Mouse (Mus musculus) kidney, adult 2 months (tissue): ENCODE data around the gene Rd3l. TPM values are rescaled to one million over a fixed set of nuclear protein-coding genes. Genes with fewer than 3 reads are reported as not detected.

Experiments used
- DNase-seq: peaks from one replicate; pipeline ENCODE4 v3.0.0; 2021
- H3K27ac ChIP-seq: fragments of 200-500 bp; 2 replicates; pipeline ENCODE4 v1.5.1; 2012; ENCODE audit warnings: low read depth, low read length, control low read depth, inconsistent platforms; ENCODE audit not compliant: insufficient read depth
- H3K27me3 ChIP-seq: fragments of 200-500 bp; replicated peaks from 2 replicates; pipeline ENCODE4 v1.6.1; 2012; ENCODE audit warnings: mild to moderate bottlenecking, moderate library complexity, low read length, inconsistent platforms; ENCODE audit not compliant: control insufficient read depth, insufficient read depth
- H3K36me3 ChIP-seq: fragments of 200-500 bp; 2 replicates; pipeline ENCODE4 v1.6.1; 2012; ENCODE audit warnings: mild to moderate bottlenecking, moderate library complexity, low read length, inconsistent platforms; ENCODE audit not compliant: control insufficient read depth, insufficient read depth
- H3K4me1 ChIP-seq: fragments of 200-500 bp; 2 replicates; pipeline ENCODE4 v1.6.1; 2011; ENCODE audit warnings: low read length; ENCODE audit not compliant: control insufficient read depth, insufficient read depth
- H3K4me3 ChIP-seq: fragments of 200-500 bp; 2 replicates; pipeline ENCODE4 v1.5.1; 2011; ENCODE audit warnings: mild to moderate bottlenecking, low read depth, low read length, control low read depth; ENCODE audit not compliant: insufficient read depth
- CTCF ChIP-seq: fragments of 200-500 bp; conservative IDR thresholded peaks from 2 replicates; pipeline ENCODE4 v1.5.1; 2011; ENCODE audit warnings: low read depth, mild to moderate bottlenecking, control low read depth, low read length, moderate library complexity, mixed read lengths; ENCODE audit not compliant: insufficient read depth, insufficient read length
- POLR2A ChIP-seq: fragments of 200-500 bp; IDR thresholded peaks from one replicate; pipeline ENCODE4 v1.6.1; 2011; ENCODE audit warnings: low read depth, low read length, control low read depth
- WGBS: fragments of 180-500 bp; shearing (Covaris S2); methylation state at CpG from one replicate; pipeline ENCODE4 v1.1.7; 2018; 5-methylcytosine and 5-hydroxymethylcytosine counted together
- polyA plus RNA-seq: library from polyadenylated mRNA; depleted of rRNA; stranded (reverse); fragments of >200 nt; gene quantifications from 2 replicates; pipeline ENCODE4 v1.2.3, GENCODE M21; 2012

Gene Rd3l
- polyA plus RNA-seq, 1 experiment, result not detected

GRCm38 (mm10) chr12:112013271-112013801 is 32.2 kb upstream of the Rd3l start:
- Histone ChIP-seq H3K27ac (no peak overlapping the region), H3K4me3 (no peak overlapping the region), H3K36me3 (no peaks in the 10 kb centered on the region), H3K4me1 (0 out of 2 replicates have a peak, but pooled peaks cover 2% of the 10 kb centered on the region), H3K27me3 (no peaks in the 10 kb centered on the region)
- WGBS, result 29% methylated on average over 14 of the region's 14 CpGs
- DNase-seq, result no peak
- no peak for TF ChIP-seq POLR2A
- TF ChIP-seq CTCF, result no peak

- H3K4me1 ChIP-seq, result 0 out of 2 replicates have a peak, but pooled peaks cover 2% of the 10 kb centered on the region
- no peak for TF ChIP-seq POLR2A
- TF ChIP-seq CTCF, result no peak
- peak; percentile 27 for DNase-seq
Measured at GRCm38 (mm10) chr12:112012511-112013270, 31.6 kb upstream of the Rd3l start.

GRCm38 (mm10) chr12:112001223-112001622 is 20.1 kb upstream of the Rd3l start:
- no peaks in the 10 kb centered on the region for H3K36me3 ChIP-seq
- no peak overlapping the region for H3K27ac ChIP-seq
- no peaks in the 10 kb centered on the region for H3K4me1 ChIP-seq
- DNase-seq, result peak; percentile 78
- peak; percentile 65 for TF ChIP-seq CTCF
- TF ChIP-seq POLR2A, result no peak
- 17% methylated on average over 8 of the region's 8 CpGs for WGBS
- H3K27me3 ChIP-seq, result no peaks in the 10 kb centered on the region
- no peak overlapping the region for H3K4me3 ChIP-seq

More at GRCm38 (mm10) chr12:112012511-112013270, 31.6 kb upstream of the Rd3l start:
- H3K4me3 ChIP-seq, result no peak overlapping the region
- H3K27me3 ChIP-seq, result no peaks in the 10 kb centered on the region
- 26% methylated on average over 12 of the region's 12 CpGs for WGBS
- no peak overlapping the region for H3K27ac ChIP-seq
- H3K36me3 ChIP-seq, result no peaks in the 10 kb centered on the region

DNA sequence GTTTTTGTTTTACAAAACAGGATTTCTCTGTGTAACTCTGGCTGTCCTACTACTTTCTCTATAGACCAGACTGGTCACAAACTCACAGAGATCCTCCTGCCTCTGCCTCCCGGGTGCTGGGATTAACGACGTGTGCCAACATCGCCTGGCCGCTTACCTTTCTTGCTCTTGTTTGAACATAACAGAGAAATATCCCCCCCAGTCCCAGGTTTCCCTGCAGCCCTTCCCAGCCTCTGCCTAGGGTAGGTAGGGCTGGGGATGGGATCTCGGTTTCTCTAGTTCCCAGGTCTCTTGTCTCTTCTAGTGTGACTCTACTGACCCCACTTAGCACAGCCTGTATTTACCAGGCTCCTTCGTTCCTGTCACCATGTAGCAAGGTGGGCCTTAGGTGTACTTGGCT is 18.6 kb upstream of the Rd3l start:
- WGBS, result 92% methylated on average over 7 of the region's 7 CpGs
- Histone ChIP-seq H3K4me3 (no peak overlapping the region), H3K27me3 (no peaks in the 10 kb centered on the region), H3K4me1 (no peaks in the 10 kb centered on the region), H3K36me3 (no peaks in the 10 kb centered on the region), H3K27ac (no peak overlapping the region)
- TF ChIP-seq CTCF (no peak), POLR2A (no peak)
- DNase-seq, result no peak

DNA sequence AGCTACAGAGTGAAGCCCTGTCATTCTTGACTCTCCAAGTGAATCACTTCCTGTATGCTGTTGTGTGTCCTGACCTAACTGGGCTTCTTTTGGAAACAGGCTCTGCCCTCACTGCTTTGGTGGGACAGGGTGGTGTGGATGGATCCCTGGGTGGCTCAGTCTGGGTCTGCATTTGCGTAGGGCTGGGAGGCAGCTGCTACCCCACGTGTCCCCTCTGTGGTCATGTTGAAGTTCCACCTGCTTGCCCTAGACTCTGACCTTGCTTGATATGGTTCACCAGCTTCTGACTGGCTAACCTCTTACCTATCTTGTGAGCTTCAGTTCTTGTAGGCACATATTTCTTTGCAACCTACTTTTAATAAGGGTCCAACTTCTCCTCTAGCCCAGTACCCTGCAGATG is 14.0 kb upstream of the Rd3l start:
- WGBS, result 64% methylated on average over 2 of the region's 2 CpGs
- H3K36me3 ChIP-seq, result no peaks in the 10 kb centered on the region
- H3K4me3 ChIP-seq, result no peak overlapping the region
- peak; percentile 80 for DNase-seq
- H3K27me3 ChIP-seq, result no peaks in the 10 kb centered on the region
- TF ChIP-seq CTCF, result no peak
- H3K27ac ChIP-seq, result no peak overlapping the region
- peaks cover 5% of the 10 kb centered on the region; the same call in 1 of the 2 replicates for H3K4me1 ChIP-seq

DNA sequence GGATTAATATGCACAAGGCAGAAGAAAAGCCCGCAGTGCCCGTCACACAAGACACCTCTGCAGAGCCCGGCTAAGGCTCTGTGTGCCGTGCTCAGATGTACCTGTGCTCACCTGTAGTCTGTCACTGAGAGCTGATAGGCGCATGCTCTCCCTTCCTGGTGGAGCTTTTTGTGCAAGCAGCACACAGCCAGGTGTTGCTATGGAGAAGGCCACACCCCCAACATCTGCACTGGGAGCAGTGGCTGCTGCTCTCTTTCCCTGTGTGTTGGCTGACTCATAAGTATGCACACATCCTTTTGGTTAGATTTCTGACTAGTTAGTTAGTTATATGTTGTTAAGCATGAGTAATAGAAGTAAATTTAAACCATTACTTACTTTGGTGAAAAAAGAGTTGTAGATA is 11.5 kb upstream of the Rd3l start:
- Histone ChIP-seq H3K4me3 (no peak overlapping the region), H3K36me3 (no peaks in the 10 kb centered on the region), H3K27me3 (no peaks in the 10 kb centered on the region), H3K27ac (no peak overlapping the region), H3K4me1 (peaks cover 5% of the 10 kb centered on the region; the same call in 1 of the 2 replicates)
- no peak for DNase-seq
- TF ChIP-seq POLR2A, result no peak
- no peak for TF ChIP-seq CTCF
- 95% methylated on average over 5 of the region's 5 CpGs for WGBS

DNA sequence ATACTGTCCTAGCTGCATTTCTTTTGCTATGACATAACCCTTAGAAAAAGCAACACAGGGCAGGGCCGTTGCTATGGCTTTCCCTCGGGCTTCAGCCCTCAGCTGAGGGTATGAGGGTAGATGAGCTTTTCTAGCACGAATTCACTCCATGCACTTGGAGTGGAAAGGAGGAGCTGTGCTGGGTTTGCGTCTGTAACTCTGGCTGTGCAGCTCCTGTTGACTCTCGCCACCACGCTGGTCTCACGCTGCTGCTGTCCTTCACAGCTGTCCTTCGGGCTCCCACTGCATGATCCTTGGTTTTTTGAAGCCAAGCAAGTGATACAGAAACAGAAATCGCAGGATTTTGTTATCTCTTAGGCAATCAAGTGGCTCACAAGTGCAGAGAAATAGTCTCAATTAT is 5.6 kb upstream of the Rd3l start:
- H3K4me3 ChIP-seq, result no peak overlapping the region
- no peak overlapping the region for H3K27ac ChIP-seq
- H3K36me3 ChIP-seq, result no peaks in the 10 kb centered on the region
- TF ChIP-seq POLR2A (no peak), CTCF (no peak)
- peaks cover 5% of the 10 kb centered on the region; the same call in 1 of the 2 replicates for H3K4me1 ChIP-seq
- WGBS, result 57% methylated on average over 9 of the region's 9 CpGs
- DNase-seq, result no peak
- no peaks in the 10 kb centered on the region for H3K27me3 ChIP-seq
